Mouse (Mus musculus) B cell, adult 2 months (primary cell): ENCODE measurements around the gene Arhgef17.

Experiments
- DNase-seq, 2 experiments: peaks; one replicate each; pipeline ENCODE4 v3.0.0; 2022

The Arhgef17 gene

GRCm38 (mm10) chr7:100931926-100932480, at the start of gene Arhgef17:
Arhgef17 (minus strand) TSS chr7:100932107.
- DNase-seq, result peak; percentile 31 to 40

- DNase-seq, result no peak
These were observed 47.3 kb upstream of the Arhgef17 start for GRCm38 (mm10) chr7:100979175-100979574.

DNA sequence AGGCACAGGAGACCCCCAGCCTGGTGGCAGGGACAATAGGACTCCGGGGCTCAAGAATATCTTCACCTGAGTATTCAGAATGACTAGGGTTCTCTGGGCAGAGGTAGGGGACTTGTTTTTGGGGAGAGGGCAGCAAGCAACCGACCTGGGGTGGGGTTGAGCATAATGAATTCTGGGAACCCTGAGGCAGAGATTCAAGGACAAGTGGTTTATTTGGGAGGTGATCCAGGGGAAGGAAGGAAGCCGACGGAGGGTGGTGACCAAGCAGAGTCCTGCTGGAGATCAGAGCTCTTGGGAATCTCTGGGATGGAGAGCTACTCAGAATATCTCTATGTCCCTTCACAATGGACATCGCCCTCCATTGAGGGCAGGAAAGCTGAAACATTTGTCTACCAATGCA, 46.3 kb upstream of the Arhgef17 start:
- no peak for DNase-seq

DNA sequence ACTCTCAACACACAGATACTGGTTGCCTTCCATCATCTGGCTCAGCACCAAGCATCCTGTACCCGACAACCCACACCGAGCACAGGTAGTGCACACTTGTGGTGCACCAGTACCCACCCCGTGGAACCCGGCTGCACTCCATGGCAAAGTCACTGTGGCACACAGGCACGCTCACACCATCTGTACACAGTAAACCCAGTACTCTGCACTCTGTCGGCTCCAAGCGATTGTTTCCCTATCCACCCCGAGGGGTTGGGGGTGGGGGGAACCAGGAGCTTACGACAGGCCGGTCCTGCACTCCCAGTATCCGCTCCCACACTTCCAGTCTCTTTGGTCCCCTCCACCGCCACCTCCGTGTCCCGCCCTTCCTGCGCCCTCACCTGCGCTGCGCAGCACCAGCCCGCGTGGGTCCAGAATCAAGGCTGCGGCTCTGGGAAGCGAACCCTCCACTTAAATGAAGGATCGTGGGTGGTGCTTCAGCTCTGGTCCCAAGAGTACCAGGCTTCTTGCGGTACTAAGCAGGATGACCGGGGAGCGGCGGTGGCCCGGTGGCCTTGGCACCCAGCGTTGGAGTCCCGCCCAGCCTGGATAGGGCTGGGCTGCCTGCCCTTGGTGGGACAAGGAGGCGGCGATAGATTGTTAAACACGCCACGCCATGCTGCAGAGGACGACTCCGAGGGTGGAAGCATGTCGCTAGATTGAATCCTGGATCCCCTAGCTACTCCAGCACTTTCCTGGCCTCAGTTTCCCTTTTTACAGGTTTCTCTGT, 42.4 kb upstream of the Arhgef17 start, which contains the start of gene P2ry6:
Gene P2ry6, minus strand, starts transcription at position 515 of the 769 bp plus-strand sequence.
- DNase-seq, result no peak

GRCm38 (mm10) chr7:100972875-100973274, 41.0 kb upstream of the Arhgef17 start:
- DNase-seq, result no peak

GRCm38 (mm10) chr7:100968874-100969659, 37.2 kb upstream of the Arhgef17 start:
- DNase-seq, result no peak

DNA sequence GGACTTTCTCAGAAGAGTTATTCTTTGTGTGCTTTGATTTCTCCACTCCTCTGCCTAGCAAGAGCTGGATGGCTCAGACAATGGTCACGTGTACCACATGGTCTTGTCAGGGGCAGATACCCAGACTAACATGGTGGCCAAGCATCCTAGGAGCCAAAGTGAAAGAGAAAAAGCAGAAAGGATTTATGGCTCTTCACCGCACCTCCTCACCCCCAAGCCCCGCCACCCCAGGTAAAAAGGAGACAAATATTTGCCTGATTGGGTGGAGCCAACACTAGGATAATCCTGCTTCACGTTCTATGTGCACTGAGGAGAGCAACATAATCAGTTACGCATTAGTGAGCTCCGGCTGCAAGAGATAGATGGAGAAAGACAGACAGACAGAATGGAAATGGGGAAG, 36.5 kb upstream of the Arhgef17 start:
- DNase-seq, result no peak

GRCm38 (mm10) chr7:100967850-100968249, 35.9 kb upstream of the Arhgef17 start:
- DNase-seq, result no peak

- no peak for DNase-seq
These were observed 34.1 kb upstream of the Arhgef17 start for GRCm38 (mm10) chr7:100966014-100966413.

- peak; percentile 46 to 47 for DNase-seq
These were observed 33.2 kb upstream of the Arhgef17 start for GRCm38 (mm10) chr7:100965079-100965478.

DNA sequence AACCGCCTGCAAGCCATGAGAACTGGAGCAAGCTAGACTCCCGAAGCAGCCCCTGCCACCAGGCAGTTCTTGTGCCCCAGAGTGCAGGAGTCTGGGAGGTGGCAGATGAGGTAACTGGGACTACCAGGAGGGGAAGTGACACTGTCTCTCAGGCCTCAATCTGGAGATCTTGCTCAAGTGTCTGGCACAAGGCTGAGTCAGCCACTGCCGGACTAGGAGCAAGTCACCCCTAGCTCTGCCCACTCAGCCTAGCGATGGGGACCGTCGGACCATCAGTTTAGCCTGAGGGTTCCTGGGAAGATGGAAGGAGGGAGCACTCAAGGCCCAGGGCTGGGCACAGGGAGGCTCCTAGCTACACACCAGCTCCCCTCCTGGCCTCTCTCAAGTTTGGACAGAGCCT, 32.3 kb upstream of the Arhgef17 start:
- DNase-seq, result no peak

DNA sequence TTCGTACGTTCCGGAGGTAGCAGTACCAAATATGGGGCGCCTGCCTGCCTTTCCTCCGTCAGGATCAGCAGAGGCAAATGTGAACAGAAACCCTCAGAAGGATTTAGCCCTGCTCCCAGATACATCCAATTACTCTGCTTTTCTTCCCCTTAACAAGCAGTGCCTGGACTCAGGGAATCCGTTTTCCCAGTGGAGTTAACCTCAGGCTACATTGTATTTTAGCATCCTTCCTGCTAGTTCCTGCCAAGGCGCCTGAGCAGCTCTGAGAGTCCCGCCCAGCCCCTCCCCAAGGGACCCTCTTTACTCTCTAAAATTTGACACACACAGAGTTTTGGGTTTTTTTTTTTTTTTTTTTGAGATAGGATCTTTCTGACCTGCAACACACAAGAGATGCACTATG, 31.5 kb upstream of the Arhgef17 start:
- DNase-seq, result no peak

DNA sequence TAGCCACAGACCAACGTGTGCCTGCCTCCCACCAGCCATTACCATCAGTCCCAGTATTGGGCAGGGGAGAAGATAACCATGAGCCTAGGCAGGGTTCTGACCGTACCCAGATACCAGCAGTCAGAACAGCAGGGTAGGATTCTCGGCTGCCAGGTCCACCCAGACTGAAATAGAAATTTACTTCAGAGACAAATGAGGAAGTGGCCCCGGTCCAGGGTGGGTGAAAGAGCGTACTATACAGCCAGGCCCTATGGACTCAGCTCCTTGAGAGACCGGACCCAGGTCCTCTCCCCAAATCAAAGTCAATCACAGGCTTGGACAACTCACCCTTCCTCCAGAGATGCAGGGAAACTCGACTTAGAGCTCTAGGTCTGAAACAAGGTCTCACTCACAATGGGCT, 29.2 kb upstream of the Arhgef17 start:
- peak; percentile 29 to 47 for DNase-seq

- no peak for DNase-seq
These were observed 28.6 kb upstream of the Arhgef17 start for GRCm38 (mm10) chr7:100960462-100960861.

GRCm38 (mm10) chr7:100958426-100958825, 26.5 kb upstream of the Arhgef17 start:
- DNase-seq, result peak; percentile 44 to 46

- DNase-seq, result no peak
These were observed 20.8 kb upstream of the Arhgef17 start for GRCm38 (mm10) chr7:100952686-100953085.

GRCm38 (mm10) chr7:100951903-100952302, 20.0 kb upstream of the Arhgef17 start:
- DNase-seq, result no peak

DNA sequence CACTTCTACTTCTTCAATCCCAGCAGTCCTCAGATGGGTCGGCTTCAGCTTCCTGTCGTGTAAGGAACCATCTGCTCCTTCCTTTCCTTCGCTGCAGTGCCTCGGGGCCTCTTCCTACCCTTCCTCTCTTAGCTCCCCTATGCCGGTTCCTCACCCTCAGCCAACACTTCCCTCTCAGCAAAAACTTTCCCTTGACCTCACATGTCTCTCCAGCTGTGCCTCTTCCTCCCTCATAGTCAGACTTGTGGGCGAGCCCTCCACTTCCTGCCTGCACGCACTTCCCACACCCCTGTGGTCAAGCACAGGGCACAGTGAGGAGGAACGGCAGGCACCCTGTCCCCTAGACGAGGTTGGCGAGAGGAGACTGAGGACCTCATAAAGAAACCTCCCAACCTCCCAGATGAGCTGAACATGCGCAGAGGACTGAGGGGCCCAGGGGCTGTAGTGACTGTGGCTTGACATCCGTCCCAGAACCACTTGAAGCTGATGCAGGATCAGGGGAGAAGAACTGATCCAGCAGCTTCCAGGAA, 18.6 kb upstream of the Arhgef17 start:
- no peak for DNase-seq

DNA sequence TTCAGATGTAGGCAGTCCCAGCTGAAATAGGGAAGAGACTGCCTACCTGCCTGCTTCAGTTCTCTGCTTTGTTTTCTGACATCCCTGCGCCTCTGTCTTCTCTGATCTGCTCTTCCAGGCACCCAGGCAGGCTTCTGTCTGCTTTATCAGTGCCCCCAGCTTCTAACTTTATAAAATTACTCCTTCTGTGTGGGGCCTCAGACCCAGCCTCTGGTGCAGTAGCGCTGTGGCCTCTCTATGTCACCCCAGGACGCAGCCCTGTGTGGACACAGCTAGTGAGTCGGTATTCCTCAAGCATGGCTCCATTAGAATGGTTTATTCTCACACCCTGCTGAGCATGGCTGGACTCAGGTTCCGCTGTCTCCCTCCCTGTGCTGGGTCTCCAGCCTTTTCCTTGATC, 18.1 kb upstream of the Arhgef17 start:
- DNase-seq, result no peak

DNA sequence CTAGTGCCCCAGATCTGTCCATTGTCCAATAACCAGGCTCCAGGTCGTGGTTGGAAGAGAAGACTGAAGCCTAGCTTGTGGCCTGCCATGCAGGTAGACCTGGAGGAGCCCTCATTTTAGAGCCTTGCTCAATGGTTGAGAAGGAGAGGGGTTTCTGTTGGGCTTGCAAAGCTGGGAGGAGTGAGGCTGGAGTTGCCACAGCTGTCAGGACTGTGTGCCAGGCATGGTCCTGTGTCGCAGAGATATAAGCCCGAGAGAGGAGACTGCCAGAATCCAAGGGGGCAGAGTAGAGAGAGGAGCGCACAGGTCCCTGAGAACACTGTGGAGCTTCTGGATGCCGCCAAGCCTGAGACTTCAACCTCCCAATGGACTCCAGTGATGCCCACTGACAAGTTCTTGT, 12.8 kb upstream of the Arhgef17 start:
- no peak for DNase-seq

- DNase-seq, result peak in 1 of 2 experiments; percentile 23
These were observed 12.4 kb upstream of the Arhgef17 start for GRCm38 (mm10) chr7:100944306-100944705.

DNA sequence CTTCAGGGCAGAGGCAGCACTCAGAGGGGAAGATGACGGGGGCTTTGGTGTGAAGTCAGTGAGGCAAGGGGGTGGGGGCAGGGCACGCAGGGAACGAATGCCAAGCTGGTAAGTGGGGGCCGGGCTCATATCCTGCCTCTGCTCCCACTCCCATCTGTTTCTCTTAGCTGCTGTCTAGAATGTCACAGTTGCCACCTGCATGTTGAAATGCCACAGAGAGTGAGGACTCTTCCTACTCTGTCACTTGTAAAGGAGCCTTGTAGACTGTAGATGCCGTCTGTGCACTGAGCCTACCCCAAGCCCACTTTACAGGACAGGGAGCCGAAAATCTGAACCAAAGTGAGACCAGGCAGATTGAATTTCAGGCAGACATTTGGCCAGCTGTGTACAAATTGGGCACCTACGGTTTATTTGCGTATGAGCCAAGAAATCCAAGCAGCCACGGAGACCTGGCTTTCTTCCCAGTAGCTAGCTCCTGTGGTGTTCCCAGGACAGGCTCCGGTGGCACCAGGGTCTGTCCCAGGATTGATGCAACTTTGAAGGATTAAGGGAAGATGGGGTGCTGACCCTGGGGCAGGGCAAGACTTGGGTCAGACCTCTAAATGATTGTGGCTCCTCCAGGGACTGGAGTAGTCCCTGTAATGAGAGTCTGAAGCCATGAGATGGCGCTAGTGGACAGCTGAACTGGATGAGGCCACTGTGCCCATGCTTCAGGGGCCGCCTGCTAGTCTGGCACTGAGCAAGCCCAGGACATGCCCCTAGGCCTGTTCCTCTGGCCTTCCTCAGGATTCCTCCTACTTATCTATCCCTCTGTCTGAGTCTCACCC, 11.1 kb upstream of the Arhgef17 start:
- DNase-seq, result peak; percentile 47 to 48

- DNase-seq, result no peak
These were observed 9.3 kb upstream of the Arhgef17 start for GRCm38 (mm10) chr7:100941169-100941568.
